15 mouse cellular contexts compared by ENCODE assay signal in genomic region chr15:88408461-88409379, GRCm38 (mm10).
DNase-seq lines count a peak whose midpoint lies in the region; ATAC-seq and TF ChIP-seq lines count a peak whose summit lies in the region.
"Had no signal": no experiment of that assay in that cellular context is flagged by ENCODE, and none has a peak within 500 bp of the region (broad histone marks: within the 10 kb centered on the region; RNA-seq: fewer than 3 reads in every experiment).

No protein-coding gene starts in this region.

- no peaks in the 10 kb centered on the region for H3K36me3 ChIP-seq in midbrain, embryonic 14.5 days (ENCODE audit: control insufficient read depth, insufficient read depth, low read length)
- H3K36me3 ChIP-seq in midbrain, embryonic 13.5 days = no peaks in the 10 kb centered on the region
- H3K36me3 ChIP-seq in forebrain, postnatal 0 days (ENCODE audit: insufficient read depth) = no peaks in the 10 kb centered on the region
- H3K36me3 ChIP-seq: limb, embryonic 12.5 days had no signal

- H3K4me2 ChIP-seq in midbrain, embryonic 14.5 days (ENCODE audit: low read length) = no peak overlapping the region
- no peak overlapping the region for H3K4me2 ChIP-seq in midbrain, embryonic 13.5 days (replicated peaks)
- peak overlapping the region; percentile 27; the same call in 1 of the 2 replicates for H3K4me2 ChIP-seq in forebrain, postnatal 0 days (ENCODE audit: low read depth)
- H3K4me2 ChIP-seq: heart, embryonic 11.5 days; limb, embryonic 12.5 days had no signal

- no peak overlapping the region for H3K9ac ChIP-seq in midbrain, embryonic 14.5 days (replicated peaks; ENCODE audit: low read length)
- H3K9ac ChIP-seq in midbrain, embryonic 13.5 days (replicated peaks) = no peak overlapping the region
- peak overlapping the region; percentile 7; the same call in 1 of the 2 replicates for H3K9ac ChIP-seq in forebrain, postnatal 0 days
- H3K9ac ChIP-seq: limb, embryonic 12.5 days had no signal

- no peak for ATAC-seq in midbrain, embryonic 14.5 days (ENCODE audit: low FRiP score, low TSS enrichment)
- ATAC-seq in midbrain, embryonic 13.5 days = no peak; the same call in 1 of the 2 replicates
- ATAC-seq in forebrain, postnatal 0 days = peak; percentile 92
- no peak for ATAC-seq in CD4-positive, CD25-positive, alpha-beta regulatory T cell, adult 4 months
- ATAC-seq: activated CD4-positive, CD25-positive, alpha-beta regulatory T cell, adult 4 months; lung, postnatal 0 days had no signal

- H3K4me1 ChIP-seq in midbrain, embryonic 14.5 days (ENCODE audit: control insufficient read depth, insufficient read depth, low read length) = no peaks in the 10 kb centered on the region
- no peaks in the 10 kb centered on the region for H3K4me1 ChIP-seq in midbrain, embryonic 13.5 days (replicated peaks)
- peaks cover 11% of the 10 kb centered on the region for H3K4me1 ChIP-seq in forebrain, postnatal 0 days (ENCODE audit: insufficient read depth)
- H3K4me1 ChIP-seq: limb, embryonic 12.5 days had no signal

- 75% methylated on average over 20 of the region's 20 CpGs for whole genome bisulfite sequencing in midbrain, embryonic 14.5 days
- 71% methylated on average over 20 of the region's 20 CpGs for WGBS in midbrain, embryonic 13.5 days
- WGBS in forebrain, postnatal 0 days = 16% methylated on average over 20 of the region's 20 CpGs

- H3K9me3 ChIP-seq in midbrain, embryonic 14.5 days (ENCODE audit: control insufficient read depth, low read length) = no peaks in the 10 kb centered on the region; the same call in 1 of the 2 replicates
- H3K9me3 ChIP-seq in midbrain, embryonic 13.5 days = 0 out of 2 replicates have a peak, but pooled peaks cover 4% of the 10 kb centered on the region
- H3K9me3 ChIP-seq in forebrain, postnatal 0 days (ENCODE audit: low read length) = no peaks in the 10 kb centered on the region

- H3K27ac ChIP-seq in midbrain, embryonic 14.5 days (replicated peaks; ENCODE audit: low read depth, low read length) = 0 out of 2 replicates have a peak overlapping the region, but pooled peaks have one; percentile 5
- no peak overlapping the region for H3K27ac ChIP-seq in midbrain, embryonic 13.5 days
- peak overlapping the region; percentile 46 for H3K27ac ChIP-seq in forebrain, postnatal 0 days (ENCODE audit: low read depth, low read length)
- H3K27ac ChIP-seq: limb, embryonic 12.5 days had no signal

- H3K4me3 ChIP-seq in midbrain, embryonic 14.5 days (replicated peaks; ENCODE audit: low read depth, low read length) = no peak overlapping the region
- no peak overlapping the region for H3K4me3 ChIP-seq in midbrain, embryonic 13.5 days (replicated peaks)
- H3K4me3 ChIP-seq in forebrain, postnatal 0 days (ENCODE audit: low read depth, low read length) = no peak overlapping the region
- H3K4me3 ChIP-seq: erythroblast, embryonic 14.5 days; limb, embryonic 12.5 days had no signal

- TF ChIP-seq CTCF in forebrain, postnatal 0 days (IDR thresholded peaks at IDR 0.05; ENCODE audit: low read depth) = no peak

- no peaks in the 10 kb centered on the region for H3K27me3 ChIP-seq in midbrain, embryonic 14.5 days (ENCODE audit: control insufficient read depth, insufficient read depth, low read length)
- H3K27me3 ChIP-seq in midbrain, embryonic 13.5 days = no peaks in the 10 kb centered on the region
- no peaks in the 10 kb centered on the region for H3K27me3 ChIP-seq in forebrain, postnatal 0 days (ENCODE audit: insufficient read depth, low read length)
- H3K27me3 ChIP-seq: limb, embryonic 12.5 days had no signal

- DNase-seq in midbrain, embryonic 14.5 days = peak; percentile 48
- peak; percentile 78 for DNase-seq in forebrain, postnatal 0 days
- DNase-seq in left cerebral cortex, adult 11 months (ENCODE audit: low spot score) = peak; percentile 21
- peak; percentile 57 for DNase-seq in right cerebral cortex, postnatal 14 days
- DNase-seq in lung, postnatal 14 days = no peak
- DNase-seq in lung, adult 18-20 months = no peak
- DNase-seq: kidney, adult 11 months; thymus, adult 2 months had no signal

Comparison
In these comparisons a context has a peak if more than half of its experiments do, and no peak if none do; other contexts are left out.
1. DNase-seq: peak in midbrain, embryonic 14.5 days (single experiment), forebrain, postnatal 0 days (single experiment), left cerebral cortex, adult 11 months (single experiment) and right cerebral cortex, postnatal 14 days (single experiment); none in lung, postnatal 14 days (single experiment) and lung, adult 18-20 months (0 of 2).